Mouse (Mus musculus): ENCODE measurements at regions not wholly inside any gene's neighbourhood (a gene's known extent, or its start where the extent isn't known, plus 50 kb on each side); places are given as distances from the start of the nearest gene placed in this dataset.

- TF ChIP-seq CTCF (IDR thresholded peaks at IDR 0.05) (no peak), POLR2A (IDR thresholded peaks at IDR 0.05; ENCODE audit: insufficient read depth, low read depth, low read length) (no peak), EP300 (IDR thresholded peaks at IDR 0.05; ENCODE audit: insufficient read depth, low read depth, low read length) (no peak)
- no peak overlapping the region for H3K4me3 ChIP-seq
- no peaks in the 10 kb centered on the region for H3K27me3 ChIP-seq (ENCODE audit: control insufficient read depth, insufficient read depth, low read length)
- H3K27ac ChIP-seq, result no peak overlapping the region
- intact Hi-C loops (cut with DNase I), result no loop called here
- no peak overlapping the region for H3K9ac ChIP-seq (ENCODE audit: low read depth, low read length)
- no peaks in the 10 kb centered on the region for H3K4me1 ChIP-seq (ENCODE audit: control insufficient read depth, insufficient read depth, low read length)
- 34% methylated on average over 3 of the region's 3 CpGs for WGBS
- no peaks in the 10 kb centered on the region for H3K36me3 ChIP-seq (ENCODE audit: control insufficient read depth, insufficient read depth, low read length)
- DNase-seq, result no peak
- no peaks in the 10 kb centered on the region for H3K79me2 ChIP-seq (replicated peaks; ENCODE audit: control insufficient read depth, insufficient read depth, low read length)
These were observed 222.5 kb upstream of the Msx2 start for GRCm38 (mm10) chr13:53695385-53695784.

- Histone ChIP-seq H3K4me3 (no peak overlapping the region), H3K79me2 (replicated peaks; ENCODE audit: control insufficient read depth, insufficient read depth, low read length) (no peaks in the 10 kb centered on the region), H3K4me1 (ENCODE audit: control insufficient read depth, insufficient read depth, low read length) (no peaks in the 10 kb centered on the region; the same call in 1 of the 2 replicates), H3K36me3 (ENCODE audit: control insufficient read depth, insufficient read depth, low read length) (no peaks in the 10 kb centered on the region), H3K9ac (ENCODE audit: low read depth, low read length) (no peak overlapping the region), H3K27me3 (ENCODE audit: control insufficient read depth, insufficient read depth, low read length) (no peaks in the 10 kb centered on the region), H3K27ac (no peak overlapping the region)
- no peak for TF ChIP-seq CTCF (IDR thresholded peaks at IDR 0.05)
- no peak for DNase-seq
- intact Hi-C loops (cut with DNase I), result loop anchor here (1.0 to 2.0 kb wide), 3 partner anchors 76 to 246 kb away; no protein-coding TSS in a partner anchor
- WGBS, result 27% methylated on average over 8 of the region's 8 CpGs
These were observed 216.1 kb upstream of the Msx2 start for GRCm38 (mm10) chr13:53688934-53689333.

GRCm38 (mm10) chr13:53688489-53688888 is 215.6 kb upstream of the Msx2 start:
- Histone ChIP-seq H3K27ac (no peak overlapping the region), H3K79me2 (replicated peaks; ENCODE audit: control insufficient read depth, insufficient read depth, low read length) (no peaks in the 10 kb centered on the region), H3K4me3 (no peak overlapping the region), H3K27me3 (ENCODE audit: control insufficient read depth, insufficient read depth, low read length) (no peaks in the 10 kb centered on the region), H3K36me3 (ENCODE audit: control insufficient read depth, insufficient read depth, low read length) (no peaks in the 10 kb centered on the region), H3K9ac (ENCODE audit: low read depth, low read length) (no peak overlapping the region), H3K4me1 (ENCODE audit: control insufficient read depth, insufficient read depth, low read length) (no peaks in the 10 kb centered on the region; the same call in 1 of the 2 replicates)
- intact Hi-C loops (cut with DNase I), result loop anchor here (1.0 to 2.0 kb wide), 3 partner anchors 76 to 246 kb away; no protein-coding TSS in a partner anchor
- DNase-seq, result peak; percentile 41 to 74
- 5% methylated on average over 13 of the region's 13 CpGs for WGBS
- TF ChIP-seq CTCF (IDR thresholded peaks at IDR 0.05) (peak; percentile 81), POLR2A (IDR thresholded peaks at IDR 0.05; ENCODE audit: insufficient read depth, low read depth, low read length) (no peak)

- intact Hi-C loops (cut with DNase I), result no loop called here
- DNase-seq, result no peak
- H3K36me3 ChIP-seq (ENCODE audit: control insufficient read depth, insufficient read depth, low read length), result no peaks in the 10 kb centered on the region
- no peaks in the 10 kb centered on the region for H3K27me3 ChIP-seq (ENCODE audit: control insufficient read depth, insufficient read depth, low read length)
- no peak for TF ChIP-seq CTCF (IDR thresholded peaks at IDR 0.05)
- TF ChIP-seq POLR2A (IDR thresholded peaks at IDR 0.05; ENCODE audit: insufficient read depth, low read depth, low read length), result no peak
- TF ChIP-seq EP300 (IDR thresholded peaks at IDR 0.05; ENCODE audit: insufficient read depth, low read depth, low read length), result no peak
- H3K4me3 ChIP-seq, result no peak overlapping the region
- H3K27ac ChIP-seq, result no peak overlapping the region
- 80% methylated on average over 5 of the region's 5 CpGs for WGBS
- H3K4me1 ChIP-seq (ENCODE audit: control insufficient read depth, insufficient read depth, low read length), result no peaks in the 10 kb centered on the region; the same call in 1 of the 2 replicates
- H3K9ac ChIP-seq (ENCODE audit: low read depth, low read length), result no peak overlapping the region
- no peaks in the 10 kb centered on the region for H3K79me2 ChIP-seq (replicated peaks; ENCODE audit: control insufficient read depth, insufficient read depth, low read length)
These were observed 211.6 kb upstream of the Msx2 start for GRCm38 (mm10) chr13:53684498-53684897.

GRCm38 (mm10) chr13:53677187-53677586 is 204.3 kb upstream of the Msx2 start:
- DNase-seq, result no peak
- Histone ChIP-seq H3K79me2 (replicated peaks; ENCODE audit: control insufficient read depth, insufficient read depth, low read length) (no peaks in the 10 kb centered on the region), H3K4me3 (no peak overlapping the region), H3K27ac (no peak overlapping the region), H3K27me3 (ENCODE audit: control insufficient read depth, insufficient read depth, low read length) (no peaks in the 10 kb centered on the region), H3K9ac (ENCODE audit: low read depth, low read length) (no peak overlapping the region), H3K36me3 (ENCODE audit: control insufficient read depth, insufficient read depth, low read length) (no peaks in the 10 kb centered on the region), H3K4me1 (ENCODE audit: control insufficient read depth, insufficient read depth, low read length) (no peaks in the 10 kb centered on the region)
- intact Hi-C loops (cut with DNase I), result no loop called here
- 83% methylated on average over 10 of the region's 10 CpGs for WGBS
- TF ChIP-seq POLR2A (IDR thresholded peaks at IDR 0.05; ENCODE audit: insufficient read depth, low read depth, low read length), result no peak
- no peak for TF ChIP-seq CTCF (IDR thresholded peaks at IDR 0.05)
- no peak for TF ChIP-seq EP300 (IDR thresholded peaks at IDR 0.05; ENCODE audit: insufficient read depth, low read depth, low read length)

DNA sequence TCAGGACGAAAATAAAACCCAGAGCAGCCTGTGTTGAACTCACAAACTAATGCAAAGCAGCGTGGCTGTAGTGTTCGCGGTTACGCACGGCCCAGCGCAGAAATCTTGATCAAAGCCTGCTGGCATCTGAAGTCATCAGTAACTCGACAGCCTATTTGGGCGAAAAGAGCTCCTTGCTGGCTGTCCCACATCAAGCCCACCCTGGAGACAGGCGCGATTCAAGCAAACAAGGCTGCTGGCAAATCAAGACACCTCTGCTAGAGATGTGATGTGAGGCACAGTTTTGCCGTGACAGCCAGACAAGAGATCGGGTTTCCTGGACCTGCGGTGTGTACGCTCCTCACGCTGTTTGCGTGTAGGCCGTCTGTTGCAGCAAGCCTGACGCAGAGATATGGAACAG is 197.5 kb upstream of the Msx2 start:
- Histone ChIP-seq H3K4me3 (no peak overlapping the region), H3K79me2 (replicated peaks; ENCODE audit: control insufficient read depth, insufficient read depth, low read length) (no peaks in the 10 kb centered on the region), H3K27me3 (ENCODE audit: control insufficient read depth, insufficient read depth, low read length) (no peaks in the 10 kb centered on the region), H3K9ac (ENCODE audit: low read depth, low read length) (no peak overlapping the region), H3K4me1 (ENCODE audit: control insufficient read depth, insufficient read depth, low read length) (no peaks in the 10 kb centered on the region), H3K27ac (no peak overlapping the region), H3K36me3 (ENCODE audit: control insufficient read depth, insufficient read depth, low read length) (no peaks in the 10 kb centered on the region)
- intact Hi-C loops (cut with DNase I), result no loop called here
- no peak for DNase-seq
- TF ChIP-seq POLR2A (IDR thresholded peaks at IDR 0.05; ENCODE audit: insufficient read depth, low read depth, low read length) (no peak), EP300 (IDR thresholded peaks at IDR 0.05; ENCODE audit: insufficient read depth, low read depth, low read length) (no peak), CTCF (IDR thresholded peaks at IDR 0.05) (no peak)
- 47% methylated on average over 19 of the region's 19 CpGs for WGBS

Data from heart, adult 2 months (tissue).